Mouse (Mus musculus): ENCODE results near the gene Atp8a2.

GRCm38 (mm10) chr14:59685343-59685742 lies 511.6 kb downstream of the Atp8a2 start:
- TF ChIP-seq POLR2A (IDR thresholded peaks at IDR 0.05; ENCODE audit: borderline replicate concordance, low read depth, low read length) (no peak), CTCF (IDR thresholded peaks at IDR 0.05; ENCODE audit: low read depth, low read length) (no peak)
